Mouse (Mus musculus): ENCODE results near the gene Fahd1.

Gene Fahd1

GRCm38 (mm10) chr17:24873695-24874404 lies 23.7 kb upstream of the Fahd1 start:
- no peaks in the 10 kb centered on the region for H3K27me3 ChIP-seq (ENCODE audit: control insufficient read depth, insufficient read depth, low read length, poor library complexity, severe bottlenecking)
- DNase-seq (ENCODE audit: low read depth, low spot score): no peak

GRCm38 (mm10) chr17:24867914-24868313 lies 17.8 kb upstream of the Fahd1 start:
- Histone ChIP-seq H3K27me3 (ENCODE audit: control insufficient read depth, insufficient read depth, low read length, poor library complexity, severe bottlenecking) (no peaks in the 10 kb centered on the region), H3K36me3 (ENCODE audit: control insufficient read depth, insufficient read depth, low read length, poor library complexity, severe bottlenecking) (peaks cover 5% of the 10 kb centered on the region; the same call in 1 of the 2 replicates)
- no peak for DNase-seq (ENCODE audit: low read depth, low spot score)

More at GRCm38 (mm10) chr17:24873695-24874404, 23.7 kb upstream of the Fahd1 start:
- H3K36me3 ChIP-seq (ENCODE audit: control insufficient read depth, insufficient read depth, low read length, poor library complexity, severe bottlenecking): no peaks in the 10 kb centered on the region

GRCm38 (mm10) chr17:24865776-24866175 lies 15.6 kb upstream of the Fahd1 start, which contains the start of gene Igfals:
Gene Igfals (plus strand): TSS chr17:24865997.
- Histone ChIP-seq H3K27me3 (ENCODE audit: control insufficient read depth, insufficient read depth, low read length, poor library complexity, severe bottlenecking) (no peaks in the 10 kb centered on the region), H3K36me3 (ENCODE audit: control insufficient read depth, insufficient read depth, low read length, poor library complexity, severe bottlenecking) (peaks cover 8% of the 10 kb centered on the region; the same call in 1 of the 2 replicates)
- no peak for DNase-seq (ENCODE audit: low read depth, low spot score)

- peaks cover 10% of the 10 kb centered on the region for H3K36me3 ChIP-seq (ENCODE audit: control insufficient read depth, insufficient read depth, low read length, poor library complexity, severe bottlenecking)
- no peak for DNase-seq (ENCODE audit: low read depth, low spot score)
- no peaks in the 10 kb centered on the region for H3K27me3 ChIP-seq (ENCODE audit: control insufficient read depth, insufficient read depth, low read length, poor library complexity, severe bottlenecking)
Measured at GRCm38 (mm10) chr17:24861785-24862184, 11.6 kb upstream of the Fahd1 start.

GRCm38 (mm10) chr17:24860076-24860475 lies 9.9 kb upstream of the Fahd1 start:
- Histone ChIP-seq H3K36me3 (ENCODE audit: control insufficient read depth, insufficient read depth, low read length, poor library complexity, severe bottlenecking) (peaks cover 10% of the 10 kb centered on the region), H3K27me3 (ENCODE audit: control insufficient read depth, insufficient read depth, low read length, poor library complexity, severe bottlenecking) (no peaks in the 10 kb centered on the region)
- no peak for DNase-seq (ENCODE audit: low read depth, low spot score)

GRCm38 (mm10) chr17:24858967-24859366 lies 8.8 kb upstream of the Fahd1 start:
- no peak for DNase-seq (ENCODE audit: low read depth, low spot score)
- H3K36me3 ChIP-seq (ENCODE audit: control insufficient read depth, insufficient read depth, low read length, poor library complexity, severe bottlenecking): peaks cover 14% of the 10 kb centered on the region

GRCm38 (mm10) chr17:24857831-24858470 lies 7.8 kb upstream of the Fahd1 start:
- no peaks in the 10 kb centered on the region for H3K27me3 ChIP-seq (ENCODE audit: control insufficient read depth, insufficient read depth, low read length, poor library complexity, severe bottlenecking)
- DNase-seq (ENCODE audit: low read depth, low spot score): no peak
- peaks cover 15% of the 10 kb centered on the region for H3K36me3 ChIP-seq (ENCODE audit: control insufficient read depth, insufficient read depth, low read length, poor library complexity, severe bottlenecking)

More at GRCm38 (mm10) chr17:24858967-24859366, 8.8 kb upstream of the Fahd1 start:
- H3K27me3 ChIP-seq (ENCODE audit: control insufficient read depth, insufficient read depth, low read length, poor library complexity, severe bottlenecking): no peaks in the 10 kb centered on the region

GRCm38 (mm10) chr17:24856589-24856988 lies 6.4 kb upstream of the Fahd1 start:
- Histone ChIP-seq H3K27me3 (ENCODE audit: control insufficient read depth, insufficient read depth, low read length, poor library complexity, severe bottlenecking) (no peaks in the 10 kb centered on the region), H3K36me3 (ENCODE audit: control insufficient read depth, insufficient read depth, low read length, poor library complexity, severe bottlenecking) (peaks cover 12% of the 10 kb centered on the region)
- no peak for DNase-seq (ENCODE audit: low read depth, low spot score)

GRCm38 (mm10) chr17:24855838-24856464 lies 5.8 kb upstream of the Fahd1 start:
- Histone ChIP-seq H3K27me3 (ENCODE audit: control insufficient read depth, insufficient read depth, low read length, poor library complexity, severe bottlenecking) (no peaks in the 10 kb centered on the region), H3K36me3 (ENCODE audit: control insufficient read depth, insufficient read depth, low read length, poor library complexity, severe bottlenecking) (peaks cover 12% of the 10 kb centered on the region)
- DNase-seq (ENCODE audit: low read depth, low spot score): no peak

GRCm38 (mm10) chr17:24851381-24852125 lies 1.4 kb upstream of the Fahd1 start:
- H3K27me3 ChIP-seq (ENCODE audit: control insufficient read depth, insufficient read depth, low read length, poor library complexity, severe bottlenecking): no peaks in the 10 kb centered on the region
- peaks cover 7% of the 10 kb centered on the region for H3K36me3 ChIP-seq (ENCODE audit: control insufficient read depth, insufficient read depth, low read length, poor library complexity, severe bottlenecking)
- no peak for DNase-seq (ENCODE audit: low read depth, low spot score)

- no peak for DNase-seq (ENCODE audit: low read depth, low spot score)
- Histone ChIP-seq H3K36me3 (ENCODE audit: control insufficient read depth, insufficient read depth, low read length, poor library complexity, severe bottlenecking) (peaks cover 7% of the 10 kb centered on the region), H3K27me3 (ENCODE audit: control insufficient read depth, insufficient read depth, low read length, poor library complexity, severe bottlenecking) (no peaks in the 10 kb centered on the region)
Measured at GRCm38 (mm10) chr17:24850773-24851127, 586 bp upstream of the Fahd1 start.

- Histone ChIP-seq H3K27me3 (ENCODE audit: control insufficient read depth, insufficient read depth, low read length, poor library complexity, severe bottlenecking) (peaks cover 2% of the 10 kb centered on the region; the same call in 1 of the 2 replicates), H3K36me3 (ENCODE audit: control insufficient read depth, insufficient read depth, low read length, poor library complexity, severe bottlenecking) (peaks cover 7% of the 10 kb centered on the region)
- DNase-seq (ENCODE audit: low read depth, low spot score): no peak
Measured at GRCm38 (mm10) chr17:24849733-24850064, 465 bp downstream of the Fahd1 start.

- DNase-seq (ENCODE audit: low read depth, low spot score): no peak
- peaks cover 2% of the 10 kb centered on the region; the same call in 1 of the 2 replicates for H3K27me3 ChIP-seq (ENCODE audit: control insufficient read depth, insufficient read depth, low read length, poor library complexity, severe bottlenecking)
- peaks cover 2% of the 10 kb centered on the region for H3K36me3 ChIP-seq (ENCODE audit: control insufficient read depth, insufficient read depth, low read length, poor library complexity, severe bottlenecking)
Measured at GRCm38 (mm10) chr17:24848600-24849031, 1.5 kb downstream of the Fahd1 start.

GRCm38 (mm10) chr17:24847386-24847785 lies 2.8 kb downstream of the Fahd1 start:
- peaks cover 2% of the 10 kb centered on the region; the same call in 1 of the 2 replicates for H3K27me3 ChIP-seq (ENCODE audit: control insufficient read depth, insufficient read depth, low read length, poor library complexity, severe bottlenecking)
- no peaks in the 10 kb centered on the region for H3K36me3 ChIP-seq (ENCODE audit: control insufficient read depth, insufficient read depth, low read length, poor library complexity, severe bottlenecking)
- DNase-seq (ENCODE audit: low read depth, low spot score): no peak
